Comparison of ENCODE assay signal across 18 mouse cellular contexts in genomic region chr16:11567594-11567993, GRCm38 (mm10).
A peak's percentile ranks its signal among the peaks of the same experiment; 100 is the strongest.
DNase-seq lines count a peak whose midpoint lies in the region; ATAC-seq lines count a peak whose summit lies in the region.
"Had no signal": no experiment of that assay in that cellular context is flagged by ENCODE, and none has a peak within 500 bp of the region (broad histone marks: within the 10 kb centered on the region; RNA-seq: fewer than 3 reads in every experiment).

No protein-coding gene starts in this region.

- H3K4me1 ChIP-seq in midbrain, embryonic 10.5 days = peaks cover 13% of the 10 kb centered on the region
- H3K4me1 ChIP-seq in midbrain, embryonic 14.5 days (ENCODE audit: control insufficient read depth, insufficient read depth, low read length) = no peaks in the 10 kb centered on the region
- peaks cover 3% of the 10 kb centered on the region; the same call in 1 of the 2 replicates for H3K4me1 ChIP-seq in intestine, embryonic 15.5 days (replicated peaks)

- ATAC-seq in midbrain, embryonic 14.5 days (ENCODE audit: low FRiP score, low TSS enrichment) = no peak
- ATAC-seq in intestine, embryonic 15.5 days = peak; percentile 93
- ATAC-seq: activated CD4-positive, CD25-positive, alpha-beta regulatory T cell, adult 4 months; forebrain, embryonic 14.5 days; Patski had no signal

- H3K36me3 ChIP-seq in midbrain, embryonic 10.5 days = no peaks in the 10 kb centered on the region
- peaks cover 3% of the 10 kb centered on the region; the same call in 1 of the 2 replicates for H3K36me3 ChIP-seq in midbrain, embryonic 14.5 days (ENCODE audit: control insufficient read depth, insufficient read depth, low read length)
- H3K36me3 ChIP-seq in intestine, embryonic 15.5 days = no peaks in the 10 kb centered on the region

- DNase-seq in midbrain, embryonic 10.5 days (ENCODE audit: low spot score) = no peak
- DNase-seq in midbrain, embryonic 14.5 days = no peak
- peak; percentile 38 for DNase-seq in large intestine, adult 2 months (ENCODE audit: low read depth, low spot score)
- no peak for DNase-seq in adipocyte (ENCODE audit: low spot score)
- no peak for DNase-seq in frontal cortex, postnatal 36 days (ENCODE audit: low spot score in 2 of 2)
- DNase-seq: adrenal gland, adult 2 months; adrenal gland, postnatal 36 days; cerebellum, adult 2 months; gastrocnemius, postnatal 36 days; heart, postnatal 10 days; heart, postnatal 4 days had no signal

- H3K9ac ChIP-seq in midbrain, embryonic 14.5 days (replicated peaks; ENCODE audit: low read length) = no peak overlapping the region
- H3K9ac ChIP-seq in intestine, embryonic 15.5 days = no peak overlapping the region
- H3K9ac ChIP-seq: hindbrain, embryonic 12.5 days had no signal

- H3K9me3 ChIP-seq in midbrain, embryonic 10.5 days (replicated peaks) = no peaks in the 10 kb centered on the region
- no peaks in the 10 kb centered on the region for H3K9me3 ChIP-seq in midbrain, embryonic 14.5 days (ENCODE audit: control insufficient read depth, low read length)
- no peaks in the 10 kb centered on the region for H3K9me3 ChIP-seq in intestine, embryonic 15.5 days
- H3K9me3 ChIP-seq: embryonic facial prominence, embryonic 10.5 days; hindbrain, embryonic 12.5 days had no signal

- WGBS in midbrain, embryonic 10.5 days = 83% methylated on average over 3 of the region's 3 CpGs
- 86% methylated on average over 3 of the region's 3 CpGs for WGBS in midbrain, embryonic 14.5 days
- 61% methylated on average over 3 of the region's 3 CpGs for WGBS in intestine, embryonic 15.5 days
- WGBS in large intestine, adult 2 months = 48% methylated on average over 3 of the region's 3 CpGs

- H3K27ac ChIP-seq in midbrain, embryonic 10.5 days (replicated peaks) = peak overlapping the region; percentile 52
- H3K27ac ChIP-seq in midbrain, embryonic 14.5 days (replicated peaks; ENCODE audit: low read depth, low read length) = no peak overlapping the region
- peak overlapping the region; percentile 87 for H3K27ac ChIP-seq in intestine, embryonic 15.5 days
- H3K27ac ChIP-seq: embryonic facial prominence, embryonic 10.5 days; hindbrain, embryonic 12.5 days had no signal

- H3K4me3 ChIP-seq in midbrain, embryonic 10.5 days = no peak overlapping the region
- no peak overlapping the region for H3K4me3 ChIP-seq in midbrain, embryonic 14.5 days (replicated peaks; ENCODE audit: low read depth, low read length)
- no peak overlapping the region for H3K4me3 ChIP-seq in intestine, embryonic 15.5 days (replicated peaks)
- H3K4me3 ChIP-seq: embryonic facial prominence, embryonic 10.5 days; hindbrain, embryonic 12.5 days had no signal

- H3K4me2 ChIP-seq in midbrain, embryonic 14.5 days (ENCODE audit: low read length) = no peak overlapping the region
- H3K4me2 ChIP-seq in intestine, embryonic 15.5 days (replicated peaks) = no peak overlapping the region
- H3K4me2 ChIP-seq: hindbrain, embryonic 12.5 days had no signal

- H3K27me3 ChIP-seq in midbrain, embryonic 10.5 days (ENCODE audit: low read depth, poor library complexity, severe bottlenecking) = no peaks in the 10 kb centered on the region
- H3K27me3 ChIP-seq in midbrain, embryonic 14.5 days (ENCODE audit: control insufficient read depth, insufficient read depth, low read length) = no peaks in the 10 kb centered on the region
- H3K27me3 ChIP-seq in intestine, embryonic 15.5 days (replicated peaks) = no peaks in the 10 kb centered on the region
- H3K27me3 ChIP-seq: CH12.LX; hindbrain, embryonic 12.5 days; Patski had no signal
